Mouse (Mus musculus): ENCODE measurements at regions not wholly inside any gene's neighbourhood (a gene's known extent, or its start where the extent isn't known, plus 50 kb on each side); places are given as distances from the start of the nearest gene placed in this dataset.

- Histone ChIP-seq H3K27ac (replicated peaks) (no peak overlapping the region), H3K9ac (replicated peaks) (no peak overlapping the region), H3K27me3 (replicated peaks) (no peaks in the 10 kb centered on the region), H3K4me1 (no peaks in the 10 kb centered on the region), H3K36me3 (no peaks in the 10 kb centered on the region), H3K4me3 (replicated peaks) (no peak overlapping the region), H3K9me3 (replicated peaks) (no peaks in the 10 kb centered on the region), H3K4me2 (no peak overlapping the region)
- 21% methylated on average over 6 of the region's 6 CpGs for WGBS
- no peak for ATAC-seq (ENCODE audit: low FRiP score)
These were observed 50.0 kb upstream of the Rbms1 start for GRCm38 (mm10) chr2:61013006-61013405.
